Mouse (Mus musculus): ENCODE measurements around the gene Zic1. TPM values are rescaled to one million over a fixed set of nuclear protein-coding genes. Genes with fewer than 3 reads are reported as not detected.

The Zic1 gene
- total RNA-seq (2021), result 10 to 100 TPM; 21.4 to 28.8 TPM

DNA sequence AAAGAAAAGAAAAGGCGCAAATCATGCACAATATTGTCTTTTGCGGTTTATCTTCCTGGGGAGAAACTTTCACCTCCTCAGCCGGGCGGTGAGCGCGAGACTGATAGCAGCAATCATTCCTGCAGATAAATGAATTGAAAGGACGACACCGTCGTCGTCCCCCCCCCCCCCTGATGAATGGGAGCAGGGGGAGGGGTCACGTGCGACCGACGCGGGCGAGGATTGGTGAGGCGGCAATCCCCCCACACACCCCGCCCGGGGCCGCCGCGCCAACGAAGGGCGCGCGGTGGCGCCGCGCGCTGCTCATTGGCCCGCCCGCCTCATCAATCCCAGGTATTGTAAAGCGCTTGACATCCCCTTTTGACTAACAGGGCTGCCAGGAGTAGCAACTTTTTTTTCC is at the start of gene Zic1:
TSS of gene Zic1 (minus strand) at position 147 of the 400 bp plus-strand sequence.
- intact Hi-C loops (cut with DNase I), result no loop called here
- DNase-seq, result peak; percentile 95

DNA sequence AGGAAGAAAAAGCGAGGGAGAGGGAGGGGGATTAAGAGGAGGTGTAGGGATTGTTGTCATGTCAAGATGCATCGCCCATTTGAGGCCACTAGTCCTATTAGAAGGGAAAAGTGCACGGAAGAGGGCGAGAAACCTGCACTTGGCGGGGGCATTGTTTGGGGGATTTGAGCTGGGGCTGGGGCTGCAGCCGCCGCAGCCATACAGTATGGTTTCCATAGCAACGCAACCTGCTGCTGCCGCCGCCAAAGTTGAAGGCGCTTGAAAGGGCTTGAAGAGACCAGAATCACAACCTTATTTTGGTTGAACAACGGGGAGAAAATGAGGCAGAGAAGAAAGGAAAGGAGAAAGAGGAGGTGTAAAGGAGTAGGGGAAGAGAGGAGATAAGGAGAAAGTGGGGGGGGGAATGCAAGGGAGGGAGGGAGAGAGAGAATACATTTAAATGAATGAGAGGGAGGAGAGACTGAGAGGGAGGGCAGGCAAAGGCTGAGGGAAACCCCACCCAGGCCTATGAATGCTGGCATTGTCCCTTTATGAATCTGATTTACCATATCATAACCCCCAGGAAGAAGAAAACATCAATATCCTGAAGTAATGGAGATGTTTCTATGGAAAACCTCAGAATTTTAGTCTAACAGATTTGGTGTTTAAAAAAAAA is 48.5 kb upstream of the Zic1 start:
- DNase-seq, result peak; percentile 63

DNA sequence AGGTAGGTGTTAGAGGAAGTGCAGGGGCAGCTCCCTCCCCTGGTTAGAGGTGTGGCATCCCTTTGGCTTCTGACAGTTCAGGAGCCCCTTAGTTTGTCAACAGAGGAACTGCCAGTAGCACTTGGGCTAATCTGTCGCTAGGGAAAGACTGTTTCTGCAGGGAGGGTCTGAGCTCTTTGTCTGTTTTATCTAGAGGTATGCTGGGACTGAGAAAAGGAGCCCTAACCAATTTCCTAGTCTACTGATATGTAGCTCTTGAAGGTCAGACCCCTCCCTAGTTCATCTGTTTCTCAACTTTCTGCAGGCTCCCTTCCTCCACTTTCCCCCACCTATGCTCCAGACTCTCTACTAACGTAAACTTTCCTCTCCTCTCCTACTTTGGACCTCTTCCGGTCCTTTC is 44.2 kb upstream of the Zic1 start:
- intact Hi-C loops (cut with DNase I), result no loop called here
- no peak for DNase-seq

More for the DNA sequence above, 48.5 kb upstream of the Zic1 start:
- intact Hi-C loops (cut with DNase I), result no loop called here

DNA sequence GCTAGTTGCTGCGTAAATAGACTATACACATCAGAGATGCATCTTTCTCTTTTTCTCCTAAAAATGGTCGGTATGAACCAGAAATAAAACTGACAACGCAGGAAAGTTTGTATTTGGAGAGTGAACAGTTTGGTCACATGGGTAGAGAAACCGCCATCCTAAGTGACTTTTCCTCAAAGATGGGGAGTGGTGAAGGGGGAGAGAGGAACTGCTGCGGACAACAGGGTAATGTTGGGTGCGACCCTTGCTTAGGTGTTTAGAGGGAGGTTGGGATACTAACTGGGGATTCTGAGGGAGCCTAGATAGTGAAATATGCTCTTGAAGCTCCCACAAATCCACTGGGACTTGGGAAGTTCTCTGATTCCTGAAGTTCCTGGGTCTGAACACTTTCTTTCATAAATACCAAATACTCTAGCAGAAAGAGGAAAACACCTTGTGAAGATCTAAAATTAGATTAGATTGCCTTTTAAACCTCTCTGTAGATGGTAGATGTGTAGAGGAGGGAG is 40.7 kb upstream of the Zic1 start:
- intact Hi-C loops (cut with DNase I), result no loop called here
- no peak for DNase-seq

DNA sequence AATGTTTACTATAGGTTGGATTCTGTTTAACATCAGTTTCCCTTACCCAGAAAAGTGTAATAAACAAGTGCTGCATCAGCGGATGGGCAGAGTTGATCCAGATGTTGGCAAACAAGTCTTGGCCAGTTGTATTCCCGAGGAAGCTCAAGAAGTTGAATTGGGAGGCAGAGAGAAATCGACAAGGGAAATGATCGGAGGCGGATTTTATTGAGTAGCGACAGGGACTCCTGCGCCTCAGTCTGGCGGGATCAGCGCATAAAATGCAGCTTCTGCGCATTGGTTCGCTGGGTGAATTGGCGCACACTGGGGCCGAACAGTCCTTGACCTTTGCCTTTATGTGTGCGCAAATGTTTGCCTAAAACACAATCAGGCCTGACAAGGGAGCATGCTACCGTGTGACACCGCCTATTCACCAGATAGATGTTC is 40.2 kb upstream of the Zic1 start:
- intact Hi-C loops (cut with DNase I), result no loop called here
- DNase-seq, result no peak

DNA sequence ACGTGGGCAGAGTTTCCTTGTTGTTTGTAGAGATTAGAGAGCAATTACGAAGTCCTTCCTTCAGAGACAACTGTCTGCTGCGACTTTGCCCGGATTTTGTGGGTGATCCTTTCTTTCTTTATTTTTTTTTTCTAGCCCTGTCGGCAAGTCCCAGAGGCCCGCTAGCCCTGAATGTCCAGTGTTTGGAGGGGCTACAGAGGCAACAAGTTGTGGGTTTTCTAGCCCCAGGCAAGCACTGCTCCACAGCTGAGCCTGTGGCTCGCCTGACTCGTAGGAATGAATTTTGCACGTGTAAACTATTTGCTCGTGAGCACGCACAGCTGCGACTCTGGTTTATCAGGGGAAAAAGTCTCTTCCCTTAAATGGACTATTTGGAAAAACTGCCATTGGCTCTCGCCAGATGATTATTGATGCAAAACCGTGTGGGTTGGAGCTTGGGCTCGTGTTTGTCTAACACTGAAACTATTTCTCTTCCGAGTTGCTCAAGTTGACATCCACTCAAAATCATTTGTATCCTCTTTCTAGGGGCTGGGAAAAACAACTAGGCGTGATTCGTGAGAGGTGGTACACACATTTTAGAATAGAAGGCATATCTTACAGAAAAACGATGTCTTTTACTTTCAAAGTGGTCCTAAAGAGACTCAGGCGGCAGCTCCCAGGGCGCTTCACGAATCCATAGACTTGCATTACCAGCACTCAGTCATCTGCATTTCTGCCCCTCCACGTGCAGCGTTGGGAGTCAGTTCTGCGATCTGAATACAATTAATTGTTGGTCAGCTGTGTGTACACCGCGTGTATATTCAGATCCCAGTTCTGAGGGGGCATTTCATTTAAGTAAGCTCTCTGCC is 39.5 kb upstream of the Zic1 start:
- intact Hi-C loops (cut with DNase I), result no loop called here
- no peak for DNase-seq

DNA sequence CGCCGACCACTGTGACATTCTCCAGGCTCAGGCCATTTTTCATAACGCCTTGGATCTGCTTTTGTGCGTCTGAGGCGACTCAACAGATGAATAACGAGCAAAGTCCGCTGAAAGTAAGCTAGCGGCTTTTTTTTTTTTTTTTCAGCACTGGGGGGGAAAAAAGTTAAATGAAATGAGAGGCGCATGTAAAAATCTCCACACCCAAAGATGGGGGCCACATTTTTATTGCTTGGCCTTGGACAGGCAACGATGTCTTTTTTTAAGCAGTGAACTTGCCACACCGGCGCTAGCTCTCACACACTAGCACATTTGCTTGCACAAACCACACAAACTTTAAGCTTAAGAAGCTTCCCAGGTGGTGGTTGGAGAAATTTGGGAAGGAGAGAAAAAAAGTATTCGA is 38.6 kb upstream of the Zic1 start:
- no peak for DNase-seq
- intact Hi-C loops (cut with DNase I), result no loop called here

DNA sequence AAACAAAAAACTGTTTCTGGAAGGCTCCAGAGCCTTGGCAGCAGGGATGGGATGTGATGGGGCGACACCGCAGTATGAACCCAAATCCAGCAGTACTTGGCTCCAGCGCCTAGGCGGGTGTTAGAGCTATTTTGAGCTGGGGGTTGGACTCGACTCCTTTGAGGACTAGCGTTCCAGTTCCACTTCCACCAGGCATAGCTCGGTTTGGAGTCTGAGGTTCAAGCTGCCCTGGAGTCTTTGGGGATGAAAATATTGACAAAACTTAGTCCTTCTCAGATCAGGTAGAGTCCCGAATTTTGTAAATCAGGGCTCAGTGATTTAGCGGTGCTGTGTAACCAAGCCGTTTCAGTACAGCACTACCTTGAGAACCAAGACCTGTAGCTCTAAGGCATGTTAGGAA is 35.9 kb upstream of the Zic1 start:
- intact Hi-C loops (cut with DNase I), result no loop called here
- DNase-seq, result no peak

DNA sequence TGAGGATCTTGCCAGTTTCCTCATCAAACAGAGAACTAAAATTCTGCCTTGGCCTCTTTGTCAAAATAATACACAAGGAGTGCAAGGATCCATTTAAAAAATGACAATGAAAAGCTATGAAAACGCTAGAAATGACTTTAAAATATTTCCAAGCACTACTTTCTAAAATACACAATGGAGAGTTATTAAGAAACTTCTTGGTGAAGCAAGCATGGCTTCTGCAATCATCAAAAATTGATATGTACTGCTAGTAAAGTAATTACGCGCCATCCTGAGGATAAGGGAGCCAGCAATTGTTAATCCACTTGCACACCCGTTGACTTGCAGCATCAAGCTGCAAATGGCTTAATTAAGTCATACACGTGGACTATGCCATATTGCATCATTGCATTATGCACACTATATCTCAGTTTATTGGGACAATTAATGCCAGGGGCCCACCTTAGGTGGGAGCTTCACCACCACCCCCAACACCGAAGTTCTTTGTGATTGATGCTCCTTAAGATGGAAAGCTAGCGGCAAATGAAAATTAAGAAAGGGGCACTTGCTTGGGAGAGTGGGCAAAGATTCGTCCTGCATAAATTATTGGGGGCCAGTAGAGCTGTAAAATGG is 35.0 kb upstream of the Zic1 start:
- no peak for DNase-seq
- intact Hi-C loops (cut with DNase I), result no loop called here

DNA sequence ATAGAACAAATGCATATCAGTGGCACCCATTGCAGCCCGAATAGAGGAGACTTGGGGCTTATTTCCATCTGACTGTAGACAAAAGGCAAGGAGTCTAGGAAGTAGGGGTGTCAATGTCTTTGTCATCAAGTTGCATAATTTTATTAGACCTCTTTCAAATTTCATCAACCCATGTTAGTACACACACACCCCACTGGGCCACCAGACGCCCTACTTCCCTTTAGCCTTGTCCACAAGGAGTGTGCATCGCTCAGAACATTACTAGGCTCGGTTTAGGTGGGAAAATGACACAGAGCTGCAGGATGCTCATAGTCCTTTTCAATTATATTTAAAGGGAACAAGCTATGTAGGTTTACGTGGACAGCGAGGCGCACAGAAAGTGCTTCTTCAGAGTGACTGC is 34.4 kb upstream of the Zic1 start:
- no peak for DNase-seq
- intact Hi-C loops (cut with DNase I), result no loop called here

DNA sequence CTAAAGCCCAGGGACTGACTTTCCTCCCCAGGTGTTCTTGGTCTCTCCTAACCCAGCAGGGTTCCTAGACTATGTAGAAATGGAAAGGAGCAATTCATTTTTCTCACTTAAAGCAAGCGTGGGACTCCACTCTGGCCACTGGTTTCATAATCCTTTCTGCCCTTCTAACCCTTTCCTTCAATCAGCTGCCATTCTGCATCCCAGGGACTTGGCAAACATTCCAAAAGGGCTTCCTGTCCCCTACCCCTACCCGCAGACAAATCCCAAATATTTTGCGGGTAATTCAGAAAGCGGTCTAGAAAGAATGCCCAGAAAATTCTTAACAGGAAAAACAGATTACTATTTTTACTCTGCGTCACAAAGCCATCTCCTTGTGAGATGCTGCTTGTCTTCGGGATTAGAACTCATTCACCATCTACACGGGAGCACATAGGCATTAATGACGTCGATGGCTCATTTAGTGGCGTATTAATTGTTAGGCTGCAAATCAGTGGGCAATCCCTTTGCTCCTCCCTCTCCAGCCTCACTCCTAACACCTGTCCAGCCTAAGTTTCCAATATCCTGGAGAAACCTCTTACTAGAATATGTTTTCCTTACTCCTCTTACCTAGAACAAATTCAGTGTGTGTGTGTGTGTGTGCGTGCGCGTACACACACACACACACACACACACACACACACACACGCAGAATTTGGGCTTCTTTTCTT is 29.6 kb upstream of the Zic1 start:
- intact Hi-C loops (cut with DNase I), result no loop called here
- DNase-seq, result no peak

DNA sequence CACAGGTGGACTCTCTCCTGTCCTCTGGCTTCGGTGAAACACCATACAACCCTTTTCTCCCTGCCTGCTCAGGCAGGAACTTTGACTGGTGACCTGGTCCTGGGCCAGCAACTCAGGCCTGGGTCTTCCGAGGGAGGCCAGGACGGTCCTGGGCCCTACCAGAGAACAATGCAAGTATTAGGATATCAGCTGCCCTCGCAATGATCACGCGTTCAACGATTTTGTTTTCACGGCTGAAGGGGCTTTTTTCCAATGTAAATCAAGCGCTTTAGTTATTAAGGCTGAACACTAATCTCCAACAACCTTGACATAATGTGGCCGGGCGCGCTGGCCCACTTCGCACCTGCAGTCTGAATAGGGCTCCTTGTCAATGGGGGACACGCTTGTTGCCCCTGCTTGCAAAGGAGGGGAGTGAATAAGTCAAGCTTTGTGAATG is 28.6 kb upstream of the Zic1 start:
- peak; percentile 48 for DNase-seq
- intact Hi-C loops (cut with DNase I), result no loop called here

DNA sequence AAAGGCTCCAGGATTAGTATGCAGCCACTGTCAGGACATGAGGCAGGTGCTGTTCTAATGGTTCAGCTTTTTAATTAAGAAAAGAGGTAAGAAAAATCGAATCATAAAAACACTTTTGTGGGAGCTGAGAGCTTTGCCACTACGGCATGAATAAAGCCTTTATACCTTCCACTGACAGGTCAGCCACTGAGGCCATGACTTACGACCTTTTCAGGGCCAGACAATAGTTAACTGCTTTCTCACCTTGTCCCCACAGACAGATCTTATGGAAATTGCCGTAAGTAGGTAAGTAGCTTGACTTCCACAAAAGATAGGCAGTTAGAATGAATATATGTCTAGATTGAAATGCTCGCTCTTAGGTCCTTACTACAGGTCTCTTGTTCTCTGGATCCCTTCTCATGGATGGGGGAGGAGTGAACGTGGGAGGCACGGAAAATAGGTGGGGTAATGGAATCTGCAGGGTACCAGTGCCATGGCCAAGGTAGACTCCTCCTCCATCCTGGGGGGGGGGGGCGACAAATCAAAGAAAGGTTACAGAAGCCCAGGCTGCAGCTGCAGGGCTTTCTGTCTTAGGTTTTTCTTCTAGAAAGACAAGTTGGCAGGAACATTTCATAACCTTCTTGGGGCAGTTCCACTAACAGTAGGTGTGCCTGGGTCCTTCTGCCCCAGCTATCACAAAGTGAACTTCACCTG is 27.9 kb upstream of the Zic1 start:
- DNase-seq, result no peak
- intact Hi-C loops (cut with DNase I), result no loop called here

DNA sequence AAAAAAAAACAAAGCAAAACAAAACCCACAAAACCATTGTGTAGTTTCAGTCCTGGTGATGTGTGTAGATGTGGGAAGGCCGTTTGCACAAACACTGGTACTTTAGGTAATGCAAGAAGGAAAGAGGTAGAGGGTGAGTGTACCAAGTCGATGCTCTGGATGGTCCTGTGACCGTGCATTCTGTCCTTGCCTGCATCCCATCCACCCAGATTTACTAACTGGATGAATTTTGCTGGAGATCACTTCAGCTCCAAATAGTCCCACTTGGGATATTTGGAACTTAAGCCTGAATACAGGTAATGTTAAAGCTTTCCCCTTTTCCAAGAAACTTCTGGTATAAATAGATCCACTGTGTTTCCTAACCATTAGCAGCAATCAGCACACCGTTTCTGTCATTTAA is 22.6 kb upstream of the Zic1 start:
- no peak for DNase-seq
- intact Hi-C loops (cut with DNase I), result no loop called here

DNA sequence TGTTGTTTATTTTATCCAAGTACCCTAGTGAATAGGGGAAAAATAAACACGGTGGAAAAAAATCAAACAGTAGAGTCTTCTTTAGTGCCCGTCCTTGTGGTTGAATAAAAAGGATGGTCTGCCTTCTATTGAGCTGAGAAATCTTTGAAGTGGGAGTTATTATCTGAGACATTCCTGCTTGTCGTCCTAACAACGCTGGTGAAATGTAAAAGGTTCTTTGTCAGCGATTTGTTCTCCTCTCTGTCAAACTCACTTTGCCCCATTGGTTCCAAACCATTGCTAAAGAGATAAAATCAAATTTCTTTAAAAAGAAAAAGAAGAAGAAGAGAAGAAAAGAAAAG is 22.1 kb upstream of the Zic1 start:
- DNase-seq, result no peak
- intact Hi-C loops (cut with DNase I), result no loop called here

DNA sequence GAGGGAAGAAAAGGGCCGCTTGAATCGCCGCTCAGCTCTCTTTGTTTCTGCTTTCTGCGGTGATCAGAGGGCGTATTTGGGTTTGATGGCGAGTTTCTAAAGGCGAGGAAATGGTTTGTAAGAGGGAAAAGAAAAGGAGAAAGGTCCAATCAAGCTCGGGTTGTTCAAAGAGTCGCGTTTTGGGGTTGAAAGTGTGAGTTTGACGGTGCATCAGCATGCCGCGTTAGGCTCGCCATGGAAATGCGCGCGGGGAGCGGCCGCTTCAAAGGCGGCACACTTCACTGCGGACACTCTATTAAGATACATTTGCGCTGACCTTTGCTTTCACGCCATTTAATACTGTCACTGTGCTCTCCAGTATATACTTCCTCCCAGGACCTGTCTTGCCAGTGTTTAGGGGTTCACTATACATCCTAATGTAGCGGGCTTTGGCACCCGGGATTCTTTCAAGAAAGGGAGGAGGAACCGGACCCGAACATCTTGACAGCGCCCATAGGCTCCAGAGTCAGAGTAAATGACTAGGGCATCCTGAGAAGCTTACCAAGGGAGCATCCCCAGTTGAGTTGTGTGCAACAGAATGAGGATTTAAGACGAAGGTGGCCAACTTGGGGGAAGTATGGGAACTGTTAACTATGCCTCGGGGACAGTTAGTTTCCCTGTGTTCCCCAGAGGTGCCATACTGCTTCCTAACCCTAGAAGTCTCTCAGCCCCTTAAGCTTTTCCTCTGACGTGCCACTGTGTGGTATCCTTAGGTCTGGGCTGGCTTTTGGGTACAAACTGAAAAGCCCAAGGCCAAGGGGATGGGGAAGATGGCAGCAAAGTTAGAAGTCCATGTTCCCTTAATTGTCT is 21.5 kb upstream of the Zic1 start:
- intact Hi-C loops (cut with DNase I), result no loop called here
- DNase-seq, result no peak

DNA sequence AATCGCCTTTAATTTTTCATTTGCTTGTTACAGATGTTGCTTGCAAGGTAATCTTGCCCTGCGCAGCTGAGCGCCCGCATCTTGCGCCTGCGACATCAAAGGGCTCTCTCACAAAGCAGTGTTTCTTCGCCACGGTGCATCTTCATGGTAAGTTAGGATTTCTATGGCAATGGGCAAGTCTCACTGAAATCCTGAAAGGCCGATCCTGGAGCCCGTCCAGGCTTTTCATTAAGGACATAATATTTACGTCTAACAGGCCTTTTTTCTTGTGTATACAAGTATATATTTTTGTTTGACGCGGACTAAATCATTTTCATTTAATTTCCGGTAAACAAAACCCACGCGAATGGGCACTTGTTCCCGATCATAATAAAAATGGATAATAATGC is 20.9 kb upstream of the Zic1 start:
- intact Hi-C loops (cut with DNase I), result no loop called here
- DNase-seq, result peak; percentile 79

DNA sequence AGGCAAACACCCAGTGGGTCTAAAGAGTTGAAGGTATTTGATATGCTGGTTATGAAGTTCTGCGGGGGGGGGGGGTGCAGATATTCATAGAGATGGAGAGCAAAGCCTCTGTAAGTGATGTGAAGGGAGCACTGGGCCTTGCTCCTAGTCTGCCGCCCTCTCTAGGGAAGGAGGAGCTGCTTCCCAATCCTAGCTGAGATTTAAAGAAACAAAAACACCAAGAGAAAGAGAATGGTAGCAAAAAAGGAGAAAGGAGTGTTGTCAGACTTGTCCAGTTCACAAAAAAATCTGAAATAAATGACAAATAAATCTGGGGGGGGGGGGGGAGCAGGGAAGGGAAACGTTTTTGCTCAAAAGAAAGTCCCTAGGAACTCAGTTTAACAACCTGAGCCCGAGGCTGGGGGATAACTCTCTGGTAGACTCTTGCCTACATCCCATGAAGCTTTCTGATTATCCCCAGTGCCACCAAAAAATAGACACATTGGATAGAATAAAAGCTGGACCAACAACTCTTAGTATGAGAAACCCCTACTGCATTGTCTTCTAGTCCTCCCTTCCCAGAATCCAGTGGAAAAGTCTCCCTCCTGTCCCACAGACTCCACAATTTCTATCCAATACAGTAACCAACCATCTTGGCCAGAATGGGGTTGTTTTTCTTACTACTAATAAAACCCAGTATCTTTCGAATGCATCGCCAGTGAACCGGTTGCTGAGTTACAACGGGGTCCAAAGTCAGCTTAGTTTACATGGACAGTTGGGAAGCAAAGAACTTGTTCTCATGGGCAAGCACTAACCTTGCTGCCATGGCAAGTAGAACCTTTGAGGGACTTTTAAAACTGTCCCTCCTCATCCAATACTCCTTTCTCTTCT is 20.2 kb upstream of the Zic1 start:
- DNase-seq, result no peak
- intact Hi-C loops (cut with DNase I), result no loop called here

Data from left cerebral cortex, postnatal 4 days (tissue).